Mouse (Mus musculus) stomach, embryonic 14.5 days (tissue): Measurements from ENCODE around the gene Olfr1283. TPM values are rescaled to one million over a fixed set of nuclear protein-coding genes. Genes with fewer than 3 reads are reported as not detected.
"Not testable (repeated sequence)": the region's sequence is repeated elsewhere in the genome, so short reads cannot be mapped to it uniquely, and the experiment has no call there.

ENCODE experiments used
- ATAC-seq: fragments of 200-750 bp; cut with Nextera tagmentation; 2 replicates; pipeline ENCODE4 v1.8.0; 2017; ENCODE audit warnings: low read depth, moderate TSS enrichment; ENCODE audit not compliant: insufficient number of reproducible peaks, insufficient read depth, low FRiP score
- H3K27ac ChIP-seq: fragments of 300-500 bp; sonication (generic); 2 replicates; pipeline ENCODE4 v1.5.1; 2014; ENCODE audit warnings: mild to moderate bottlenecking, low read length, moderate library complexity, mixed read lengths
- H3K27me3 ChIP-seq: fragments of 300-500 bp; sonication (generic); 2 replicates; pipeline ENCODE4 v1.6.1; 2014; ENCODE audit warnings: low read length, control low read depth, mixed read lengths; ENCODE audit not compliant: control insufficient read depth, insufficient read depth
- H3K36me3 ChIP-seq: fragments of 300-500 bp; sonication (generic); 2 replicates; pipeline ENCODE4 v1.6.1; 2014; ENCODE audit warnings: mild to moderate bottlenecking, control low read depth, low read length, moderate library complexity, mixed read lengths; ENCODE audit not compliant: control insufficient read depth, insufficient read depth
- H3K4me1 ChIP-seq: fragments of 300-500 bp; sonication (generic); 2 replicates; pipeline ENCODE4 v1.6.1; 2014; ENCODE audit warnings: low read length, control low read depth, mixed read lengths; ENCODE audit not compliant: control insufficient read depth, insufficient read depth
- H3K4me2 ChIP-seq: fragments of 300-500 bp; sonication (generic); replicated peaks from 2 replicates; pipeline ENCODE4 v1.6.1; 2014; ENCODE audit warnings: low read depth, low read length, control low read depth
- H3K4me3 ChIP-seq: fragments of 300-500 bp; sonication (generic); 2 replicates; pipeline ENCODE4 v1.5.1; 2014; ENCODE audit warnings: low read depth, low read length, control low read depth
- H3K9ac ChIP-seq: fragments of 300-500 bp; sonication (generic); replicated peaks from 2 replicates; pipeline ENCODE4 v1.6.1; 2014; ENCODE audit warnings: low read depth, mild to moderate bottlenecking, control low read depth, low read length, moderate library complexity, mixed read lengths
- H3K9me3 ChIP-seq: fragments of 300-500 bp; sonication (generic); 2 replicates; pipeline ENCODE4 v1.6.1; 2016; ENCODE audit warnings: low read depth, low read length, control low read depth; ENCODE audit not compliant: control insufficient read depth
- WGBS: fragments of 180-500 bp; shearing (Covaris S2); extraction: QIAGEN DNeasy Blood & Tissue Kit; methylation state at CpG from one replicate; pipeline ENCODE4 v1.1.7; 2014; 5-methylcytosine and 5-hydroxymethylcytosine counted together
- polyA plus RNA-seq: library from polyadenylated mRNA; unstranded; fragments of >200 nt; fragmentation: Nextera tagmentation; extraction: Ambion mirVana; gene quantifications from 2 replicates; pipeline ENCODE4 v1.2.1, GENCODE M21; 2014

The Olfr1283 gene
- polyA plus RNA-seq = not detected in 2 replicates

GRCm38 (mm10) chr2:111366490-111366889, at the start of gene Olfr1283:
Gene Olfr1283, plus strand, starts transcription at chr2:111366790.
- Histone ChIP-seq H3K36me3 (no peaks in the 10 kb centered on the region), H3K9ac (no peak within 1 kb of the TSS), H3K27ac (no peak within 1 kb of the TSS), H3K27me3 (no peaks in the 10 kb centered on the region), H3K4me2 (no peak within 1 kb of the TSS), H3K4me1 (no peaks in the 10 kb centered on the region), H3K4me3 (no peak within 1 kb of the TSS), H3K9me3 (no peaks in the 10 kb centered on the region)
- no peak for ATAC-seq
- 70% methylated on average over 2 of the region's 2 CpGs for WGBS

DNA sequence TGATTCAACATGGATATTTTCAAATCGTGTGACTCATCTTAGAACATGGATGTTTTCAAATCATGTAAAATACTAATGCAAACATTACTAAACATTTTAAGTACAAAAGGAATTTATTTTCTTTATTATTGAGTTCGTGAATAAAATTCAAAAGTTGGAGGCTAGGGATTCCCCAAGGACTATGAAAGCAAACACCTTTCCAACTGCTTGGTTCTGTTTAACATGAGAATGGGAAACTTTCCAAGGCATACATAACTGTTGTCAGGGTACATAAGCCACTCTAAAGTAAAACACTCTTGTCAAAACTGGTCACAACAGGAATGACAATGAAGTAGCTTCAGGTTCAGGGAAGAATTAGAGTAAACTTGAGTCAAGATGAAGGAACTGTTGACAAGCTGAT, 40.4 kb upstream of the Olfr1283 start, which contains the start of gene Olfr1281:
Gene Olfr1281, plus strand, starts transcription at position 301 of the 400 bp plus-strand sequence.
- H3K27me3 ChIP-seq = no peaks in the 10 kb centered on the region
- WGBS = 74% methylated on average over 2 of the region's 2 CpGs
- ATAC-seq = no peak

DNA sequence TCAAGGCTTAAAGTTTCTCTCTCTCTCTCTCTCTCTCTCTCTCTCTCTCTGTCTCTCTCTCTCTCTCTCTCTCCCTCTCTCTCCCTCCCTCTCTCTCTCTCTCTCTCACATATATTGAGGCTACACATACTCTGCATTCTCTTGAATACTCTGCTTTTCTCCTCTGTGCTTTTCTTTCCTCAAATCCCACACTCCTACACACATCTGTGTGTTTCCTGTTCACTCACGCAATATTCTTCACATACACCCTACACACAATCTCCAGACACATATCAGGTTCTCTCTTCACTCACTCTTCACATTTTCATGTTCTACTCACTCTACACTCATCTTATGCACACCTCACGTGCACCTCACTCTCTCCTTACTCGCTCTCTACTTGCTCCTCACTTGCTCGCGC, 32.9 kb upstream of the Olfr1283 start:
- WGBS = 85% methylated on average over 5 of the region's 5 CpGs
- H3K27me3 ChIP-seq, H3K4me1 ChIP-seq, H3K4me2 ChIP-seq, H3K9ac ChIP-seq, ATAC-seq, H3K4me3 ChIP-seq, H3K36me3 ChIP-seq, H3K27ac ChIP-seq, H3K9me3 ChIP-seq: not testable (repeated sequence)

More for the DNA sequence above, 40.4 kb upstream of the Olfr1283 start, which contains the start of gene Olfr1281:
- no peak within 1 kb of the TSS for H3K27ac ChIP-seq
- no peak within 1 kb of the TSS for H3K9ac ChIP-seq
- no peaks in the 10 kb centered on the region for H3K4me1 ChIP-seq
- no peak within 1 kb of the TSS for H3K4me2 ChIP-seq
- H3K4me3 ChIP-seq = no peak within 1 kb of the TSS
- H3K9me3 ChIP-seq = no peaks in the 10 kb centered on the region
- H3K36me3 ChIP-seq = no peaks in the 10 kb centered on the region

GRCm38 (mm10) chr2:111335976-111336375, 30.6 kb upstream of the Olfr1283 start, which contains the start of gene Olfr1282:
Gene Olfr1282, minus strand, starts transcription at chr2:111336076.
- Histone ChIP-seq H3K27ac (no peak within 1 kb of the TSS), H3K4me2 (no peak within 1 kb of the TSS), H3K27me3 (no peaks in the 10 kb centered on the region), H3K9ac (no peak within 1 kb of the TSS), H3K4me1 (no peaks in the 10 kb centered on the region), H3K36me3 (no peaks in the 10 kb centered on the region), H3K9me3 (no peaks in the 10 kb centered on the region), H3K4me3 (no peak within 1 kb of the TSS)
- no peak for ATAC-seq
- WGBS = 67% methylated on average over 2 of the region's 2 CpGs

- H3K36me3 ChIP-seq = no peaks in the 10 kb centered on the region
- WGBS = 74% methylated on average over 1 of the region's 1 CpGs
Measured at GRCm38 (mm10) chr2:111375222-111375621, 8.6 kb downstream of the Olfr1283 start, which contains the start of gene Olfr1284. Gene Olfr1284, plus strand, starts transcription at chr2:111375522.

More at GRCm38 (mm10) chr2:111375222-111375621, 8.6 kb downstream of the Olfr1283 start, which contains the start of gene Olfr1284:
- Histone ChIP-seq H3K27me3 (no peaks in the 10 kb centered on the region), H3K9me3 (no peaks in the 10 kb centered on the region), H3K4me1 (no peaks in the 10 kb centered on the region), H3K4me2 (no peak within 1 kb of the TSS), H3K4me3 (no peak within 1 kb of the TSS), H3K9ac (no peak within 1 kb of the TSS), H3K27ac (no peak within 1 kb of the TSS)
- ATAC-seq = no peak

Other genes starting within 250 kb of the Olfr1283 start
- gene Gm15130, start 213.9 kb upstream of the Olfr1283 start, polyA plus RNA-seq = not detected in 2 replicates
- gene 4930430A15Rik, start 137.2 kb upstream of the Olfr1283 start, polyA plus RNA-seq = not detected in 2 replicates
- not detected in 2 replicates for gene Olfr1275, start 131.5 kb upstream of the Olfr1283 start, polyA plus RNA-seq
- gene Olfr1276, start 112.3 kb upstream of the Olfr1283 start, polyA plus RNA-seq = not detected in 2 replicates
- not detected in 2 replicates for gene Olfr1277, start 92.7 kb upstream of the Olfr1283 start, polyA plus RNA-seq
- not detected in 2 replicates for gene Olfr1278, start 76.7 kb upstream of the Olfr1283 start, polyA plus RNA-seq
- gene Olfr1279, start 66.2 kb upstream of the Olfr1283 start, polyA plus RNA-seq = not detected in 2 replicates
- not detected in 2 replicates for gene Olfr1280, start 52.8 kb upstream of the Olfr1283 start, polyA plus RNA-seq
- not detected in 2 replicates for gene Olfr1281, start 40.3 kb upstream of the Olfr1283 start, polyA plus RNA-seq
- gene Olfr1282, start 30.7 kb upstream of the Olfr1283 start, polyA plus RNA-seq = not detected in 2 replicates
- not detected in 2 replicates for gene Olfr1284, start 8.7 kb downstream of the Olfr1283 start, polyA plus RNA-seq
- not detected in 2 replicates for gene Olfr1286, start 56.3 kb downstream of the Olfr1283 start, polyA plus RNA-seq
- not detected in 2 replicates for gene Olfr1287, start 82.4 kb downstream of the Olfr1283 start, polyA plus RNA-seq
- not detected in 2 replicates for gene Olfr1288, start 107.3 kb downstream of the Olfr1283 start, polyA plus RNA-seq
- gene Olfr1289, start 114.0 kb downstream of the Olfr1283 start, polyA plus RNA-seq = not detected in 2 replicates
- not detected in 2 replicates for gene Olfr1290, start 127.0 kb downstream of the Olfr1283 start, polyA plus RNA-seq
- not detected in 2 replicates for gene Olfr1291-ps1, start 130.4 kb downstream of the Olfr1283 start, polyA plus RNA-seq
- gene Olfr1293-ps, start 158.4 kb downstream of the Olfr1283 start, polyA plus RNA-seq = not detected in 2 replicates
- gene Olfr1294, start 173.5 kb downstream of the Olfr1283 start, polyA plus RNA-seq = not detected in 2 replicates
- gene Olfr1295, start 202.9 kb downstream of the Olfr1283 start, polyA plus RNA-seq = not detected in 2 replicates